Mouse (Mus musculus): Measurements from ENCODE around the gene Olfr1423. TPM values are rescaled to one million over a fixed set of nuclear protein-coding genes. Genes with fewer than 3 reads are reported as not detected.

Gene Olfr1423
- polyA plus RNA-seq, 2 experiments = not detected

DNA sequence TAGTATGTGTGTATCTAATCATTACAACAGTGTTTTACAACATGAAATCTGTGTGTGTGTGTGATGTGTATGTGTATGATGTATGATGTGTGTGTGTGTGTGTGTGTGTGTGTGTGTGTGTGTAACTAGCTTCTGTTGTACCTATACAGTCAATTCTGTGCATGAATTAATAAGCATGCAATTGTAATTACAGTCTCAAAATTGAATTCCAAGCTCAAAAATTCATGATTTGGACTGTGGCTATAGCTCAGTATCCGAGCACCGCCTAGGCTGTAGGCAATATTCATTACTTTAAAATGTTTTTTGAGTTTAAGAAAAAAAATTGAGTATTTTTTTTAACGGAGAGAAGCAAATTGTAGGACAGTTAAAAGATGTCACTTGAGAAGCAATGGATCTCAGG, 39.4 kb downstream of the Olfr1423 start:
- Histone ChIP-seq H3K27me3 (ENCODE audit: control insufficient read depth, insufficient read depth, low read length) (no peaks in the 10 kb centered on the region), H3K4me3 (replicated peaks; ENCODE audit: low read length) (no peak overlapping the region), H3K36me3 (ENCODE audit: control insufficient read depth, insufficient read depth, low read length) (no peaks in the 10 kb centered on the region), H3K27ac (replicated peaks; ENCODE audit: low read depth, low read length) (no peak overlapping the region), H3K9me3 (ENCODE audit: control insufficient read depth, low read length) (no peaks in the 10 kb centered on the region), H3K4me1 (ENCODE audit: control insufficient read depth, insufficient read depth, low read length) (peaks cover 7% of the 10 kb centered on the region; the same call in 1 of the 2 replicates), H3K9ac (ENCODE audit: low read depth, low read length, severe bottlenecking) (no peak overlapping the region), H3K4me2 (replicated peaks; ENCODE audit: low read depth, low read length, severe bottlenecking) (no peak overlapping the region)
- no peak for TF ChIP-seq POLR2A (IDR thresholded peaks at IDR 0.05; ENCODE audit: borderline replicate concordance, extremely low read depth, insufficient read depth, insufficient read length)
- 21% methylated on average over 3 of the region's 3 CpGs for WGBS
- DNase-seq (ENCODE audit: low spot score) (no peak), ATAC-seq (ENCODE audit: low FRiP score, low read depth) (no peak)

DNA sequence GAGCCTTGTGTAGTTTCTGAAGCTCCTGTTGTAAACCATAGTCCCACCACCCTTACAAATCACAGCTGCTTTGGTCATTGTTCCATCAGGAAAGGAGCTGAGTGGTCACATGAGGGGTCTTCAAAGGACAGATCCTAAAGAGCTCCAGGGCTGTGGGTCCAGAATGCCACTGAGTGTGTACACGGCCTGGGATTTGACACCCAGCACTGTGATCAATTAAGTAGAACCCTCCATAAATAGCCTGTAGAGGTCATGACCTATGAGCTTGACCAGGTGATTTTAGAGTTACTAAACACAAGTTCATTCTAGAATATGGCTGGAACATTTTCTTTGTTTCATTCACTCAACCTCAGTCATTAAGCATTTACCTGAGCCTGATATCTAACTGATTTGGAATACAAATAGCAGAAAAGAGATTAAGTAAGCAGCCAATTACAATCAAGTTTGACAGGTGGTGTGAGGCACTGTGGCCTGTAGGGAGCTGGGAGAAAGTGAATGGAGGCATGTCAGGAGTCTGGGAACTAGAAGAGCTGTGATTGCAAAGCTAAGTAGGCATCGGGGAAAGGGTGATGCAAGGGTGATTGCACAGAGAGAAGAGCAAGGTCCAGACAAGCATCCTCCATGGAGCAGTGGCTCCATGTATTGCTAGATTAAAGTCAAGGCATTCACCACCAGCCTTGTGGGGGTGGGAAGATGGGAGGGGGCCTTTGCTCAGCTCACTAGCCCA, 45.2 kb downstream of the Olfr1423 start:
- Histone ChIP-seq H3K36me3 (ENCODE audit: control insufficient read depth, insufficient read depth, low read length) (peaks cover 36% of the 10 kb centered on the region), H3K27ac (replicated peaks; ENCODE audit: low read depth, low read length) (no peak overlapping the region), H3K9me3 (ENCODE audit: control insufficient read depth, low read length) (no peaks in the 10 kb centered on the region), H3K27me3 (ENCODE audit: control insufficient read depth, insufficient read depth, low read length) (no peaks in the 10 kb centered on the region), H3K4me2 (replicated peaks; ENCODE audit: low read depth, low read length, severe bottlenecking) (no peak overlapping the region), H3K4me1 (ENCODE audit: control insufficient read depth, insufficient read depth, low read length) (no peaks in the 10 kb centered on the region), H3K4me3 (replicated peaks; ENCODE audit: low read length) (no peak overlapping the region), H3K9ac (ENCODE audit: low read depth, low read length, severe bottlenecking) (no peak overlapping the region)
- DNase-seq (ENCODE audit: low spot score) = no peak
- no peak for ATAC-seq (ENCODE audit: low FRiP score, low read depth)
- no peak for TF ChIP-seq POLR2A (IDR thresholded peaks at IDR 0.05; ENCODE audit: borderline replicate concordance, extremely low read depth, insufficient read depth, insufficient read length)
- 60% methylated on average over 2 of the region's 2 CpGs for WGBS

DNA sequence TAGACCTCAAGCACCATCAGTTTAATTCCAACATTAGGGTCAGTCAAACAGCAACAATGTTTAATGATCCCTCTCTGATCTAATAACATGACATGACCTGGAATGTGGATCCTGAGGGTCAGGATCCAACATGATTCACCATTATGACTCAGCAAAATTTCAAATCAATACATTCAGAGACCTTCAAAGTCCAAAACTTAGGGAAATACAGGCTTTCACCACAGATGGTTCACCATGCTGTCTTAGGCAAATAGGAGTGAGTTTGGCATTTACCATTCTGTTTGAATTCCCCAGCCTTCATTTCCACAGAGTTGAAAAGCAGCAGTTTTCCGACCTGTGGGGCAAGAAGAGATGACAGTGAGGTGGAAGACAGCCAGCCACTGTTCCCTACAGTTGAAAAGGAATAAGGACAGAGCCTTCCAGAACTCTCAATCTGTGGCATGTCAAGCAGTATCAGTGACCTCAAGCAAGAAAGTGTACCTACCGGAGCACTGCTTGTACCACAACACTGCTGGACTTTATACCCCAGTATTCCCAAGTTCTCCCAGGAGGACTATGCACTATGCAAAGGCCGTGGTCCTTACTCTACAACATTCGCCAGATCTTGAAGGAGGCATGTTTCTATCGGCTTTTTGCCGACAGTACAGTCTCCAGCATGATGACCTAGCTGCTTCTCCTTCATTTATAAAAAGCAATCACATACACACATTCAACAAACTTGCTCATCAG, 46.2 kb downstream of the Olfr1423 start:
- DNase-seq (ENCODE audit: low spot score) (no peak), ATAC-seq (ENCODE audit: low FRiP score, low read depth) (no peak)
- Histone ChIP-seq H3K9me3 (ENCODE audit: control insufficient read depth, low read length) (no peaks in the 10 kb centered on the region), H3K36me3 (ENCODE audit: control insufficient read depth, insufficient read depth, low read length) (peaks cover 45% of the 10 kb centered on the region), H3K9ac (ENCODE audit: low read depth, low read length, severe bottlenecking) (no peak overlapping the region), H3K27ac (replicated peaks; ENCODE audit: low read depth, low read length) (no peak overlapping the region), H3K27me3 (ENCODE audit: control insufficient read depth, insufficient read depth, low read length) (no peaks in the 10 kb centered on the region), H3K4me2 (replicated peaks; ENCODE audit: low read depth, low read length, severe bottlenecking) (no peak overlapping the region), H3K4me3 (replicated peaks; ENCODE audit: low read length) (no peak overlapping the region), H3K4me1 (ENCODE audit: control insufficient read depth, insufficient read depth, low read length) (no peaks in the 10 kb centered on the region)
- no peak for TF ChIP-seq POLR2A (IDR thresholded peaks at IDR 0.05; ENCODE audit: borderline replicate concordance, extremely low read depth, insufficient read depth, insufficient read length)
- 89% methylated on average over 6 of the region's 6 CpGs for WGBS

- Histone ChIP-seq H3K4me2 (replicated peaks; ENCODE audit: low read depth, low read length, severe bottlenecking) (no peak overlapping the region), H3K9ac (ENCODE audit: low read depth, low read length, severe bottlenecking) (no peak overlapping the region), H3K4me1 (ENCODE audit: control insufficient read depth, insufficient read depth, low read length) (no peaks in the 10 kb centered on the region), H3K27ac (replicated peaks; ENCODE audit: low read depth, low read length) (no peak overlapping the region), H3K36me3 (ENCODE audit: control insufficient read depth, insufficient read depth, low read length) (peaks cover 69% of the 10 kb centered on the region), H3K9me3 (ENCODE audit: control insufficient read depth, low read length) (no peaks in the 10 kb centered on the region), H3K27me3 (ENCODE audit: control insufficient read depth, insufficient read depth, low read length) (no peaks in the 10 kb centered on the region), H3K4me3 (replicated peaks; ENCODE audit: low read length) (no peak overlapping the region)
- WGBS = 88% methylated on average over 10 of the region's 10 CpGs
- no peak for DNase-seq (ENCODE audit: low spot score)
- ATAC-seq (ENCODE audit: low FRiP score, low read depth) = no peak
- no peak for TF ChIP-seq POLR2A (IDR thresholded peaks at IDR 0.05; ENCODE audit: borderline replicate concordance, extremely low read depth, insufficient read depth, insufficient read length)
Measured at GRCm38 (mm10) chr19:11992441-11993029, 48.6 kb downstream of the Olfr1423 start.

DNA sequence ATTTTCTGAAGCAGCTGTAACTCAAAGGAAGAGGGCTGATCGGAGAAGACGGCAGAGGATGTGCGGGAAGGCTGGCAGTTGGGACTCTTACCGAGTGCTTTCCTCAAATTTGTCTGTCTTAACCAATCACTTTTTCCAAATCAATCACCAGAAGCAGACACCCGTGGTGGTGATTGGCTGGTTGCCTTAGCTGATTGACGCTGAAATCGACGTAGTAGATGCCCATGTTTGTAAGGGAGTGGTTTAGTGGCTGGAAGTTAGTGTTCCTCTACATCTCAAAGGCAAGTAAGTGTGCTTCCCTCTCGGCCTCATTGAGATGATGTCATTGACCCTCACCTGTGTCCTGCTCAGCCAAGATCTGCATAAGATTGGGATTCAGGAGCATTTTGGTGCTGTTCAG, 49.1 kb downstream of the Olfr1423 start:
- no peak overlapping the region for H3K4me3 ChIP-seq (replicated peaks; ENCODE audit: low read length)
- H3K27me3 ChIP-seq (ENCODE audit: control insufficient read depth, insufficient read depth, low read length) = no peaks in the 10 kb centered on the region
- H3K9ac ChIP-seq (ENCODE audit: low read depth, low read length, severe bottlenecking) = no peak overlapping the region
- H3K9me3 ChIP-seq (ENCODE audit: control insufficient read depth, low read length) = no peaks in the 10 kb centered on the region
- TF ChIP-seq POLR2A (IDR thresholded peaks at IDR 0.05; ENCODE audit: borderline replicate concordance, extremely low read depth, insufficient read depth, insufficient read length) = no peak
- H3K4me2 ChIP-seq (replicated peaks; ENCODE audit: low read depth, low read length, severe bottlenecking) = no peak overlapping the region
- ATAC-seq (ENCODE audit: low FRiP score, low read depth) = no peak
- WGBS = 91% methylated on average over 9 of the region's 9 CpGs
- no peaks in the 10 kb centered on the region for H3K4me1 ChIP-seq (ENCODE audit: control insufficient read depth, insufficient read depth, low read length)
- DNase-seq (ENCODE audit: low spot score) = no peak
- no peak overlapping the region for H3K27ac ChIP-seq (replicated peaks; ENCODE audit: low read depth, low read length)
- H3K36me3 ChIP-seq (ENCODE audit: control insufficient read depth, insufficient read depth, low read length) = peaks cover 70% of the 10 kb centered on the region
